Mouse (Mus musculus) c-Kit-positive CD71-positive TER-119-negative erythroid progenitor cells, embryonic 14.5 days (primary cell): ENCODE data around the gene Tfpi2.

ENCODE experiments used
- DNase-seq: peaks from one replicate; pipeline ENCODE4 v3.0.0-alpha.2; 2013; ENCODE audit warnings: low read depth

The Tfpi2 gene

DNA sequence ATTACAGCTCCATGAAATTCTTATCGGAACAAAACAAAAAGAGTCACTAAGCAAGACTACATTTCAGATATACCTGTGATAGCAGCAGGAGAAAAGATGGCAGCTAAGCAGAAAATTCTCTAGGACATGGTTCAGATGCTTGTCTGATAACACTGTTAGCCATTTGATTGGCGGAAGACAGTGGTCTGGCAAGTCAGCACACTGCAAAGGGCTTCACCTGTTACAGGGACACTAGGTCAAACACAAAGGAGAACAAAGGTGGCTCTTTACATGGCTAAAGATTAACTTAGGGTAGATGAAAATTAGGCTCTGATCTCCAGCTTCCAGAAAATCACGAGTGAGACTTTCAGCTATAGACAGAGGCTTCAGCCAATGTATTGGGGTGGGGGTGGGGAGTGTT lies at the start of gene Tfpi2:
Gene Tfpi2 (minus strand): TSS at position 170 of the 400 bp plus-strand sequence.
- DNase-seq, result no peak

DNA sequence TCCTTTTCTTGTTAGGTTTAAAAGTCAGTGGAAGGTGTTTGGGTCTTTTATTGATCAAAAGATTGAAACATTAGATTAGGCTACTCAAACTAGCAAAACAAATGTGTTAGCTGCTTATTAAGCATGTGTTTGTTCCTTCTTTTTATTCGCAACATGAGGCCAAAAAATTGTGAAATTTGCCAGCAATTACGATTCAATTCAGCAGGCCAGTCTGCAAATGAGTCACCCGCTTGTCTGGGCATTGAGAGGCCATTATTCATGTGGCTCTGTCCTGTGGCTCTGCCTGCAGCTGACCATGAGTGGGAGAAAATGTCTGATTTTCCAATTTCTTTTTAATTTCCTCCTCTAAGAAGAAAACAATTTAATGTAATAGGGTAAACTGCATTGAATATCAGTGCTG lies 42.2 kb upstream of the Tfpi2 start:
- no peak for DNase-seq

- no peak for DNase-seq
Measured at GRCm38 (mm10) chr6:4026367-4026766, 37.6 kb upstream of the Tfpi2 start.

GRCm38 (mm10) chr6:4022645-4023044 lies 33.9 kb upstream of the Tfpi2 start:
- no peak for DNase-seq

DNA sequence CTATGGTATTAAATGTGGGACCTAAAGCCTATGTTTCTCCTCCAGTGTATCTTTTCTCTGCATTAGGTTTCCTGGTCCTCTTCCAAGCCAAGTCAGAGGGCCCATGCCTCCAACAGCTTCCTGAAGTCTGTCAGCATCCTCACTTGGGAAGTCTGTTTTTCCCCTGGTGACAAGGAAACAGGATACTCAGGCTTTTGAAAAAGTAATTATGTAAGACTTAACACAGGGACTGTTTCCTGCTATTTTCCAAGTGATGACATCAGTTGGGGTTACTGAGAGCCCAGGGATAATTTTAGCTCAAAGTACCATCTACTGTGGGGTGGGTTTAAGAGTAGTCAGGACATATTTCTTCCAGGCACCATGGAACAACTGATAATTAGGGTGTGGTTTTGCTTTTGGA lies 20.8 kb upstream of the Tfpi2 start:
- DNase-seq, result no peak

GRCm38 (mm10) chr6:4008501-4009040 lies 19.9 kb upstream of the Tfpi2 start:
- no peak for DNase-seq

DNA sequence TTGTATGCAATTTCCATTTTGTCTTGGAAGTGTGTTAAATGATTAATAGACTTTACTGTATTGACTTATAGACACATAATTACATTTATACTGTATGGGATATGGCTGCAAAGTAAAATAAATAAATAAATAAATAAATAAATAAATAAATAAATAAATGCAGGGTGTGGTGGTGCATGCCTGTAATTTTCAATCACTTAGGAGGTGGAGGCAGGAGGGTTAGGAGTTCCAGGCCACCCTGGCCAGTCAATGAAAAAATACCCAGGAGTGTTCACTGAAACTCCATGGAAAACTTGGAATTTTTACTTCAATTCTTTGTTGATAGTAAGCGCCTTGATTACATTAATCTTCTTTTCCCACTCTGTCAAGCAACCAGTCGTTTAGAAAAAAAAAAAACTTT lies 16.1 kb upstream of the Tfpi2 start:
- DNase-seq, result no peak

DNA sequence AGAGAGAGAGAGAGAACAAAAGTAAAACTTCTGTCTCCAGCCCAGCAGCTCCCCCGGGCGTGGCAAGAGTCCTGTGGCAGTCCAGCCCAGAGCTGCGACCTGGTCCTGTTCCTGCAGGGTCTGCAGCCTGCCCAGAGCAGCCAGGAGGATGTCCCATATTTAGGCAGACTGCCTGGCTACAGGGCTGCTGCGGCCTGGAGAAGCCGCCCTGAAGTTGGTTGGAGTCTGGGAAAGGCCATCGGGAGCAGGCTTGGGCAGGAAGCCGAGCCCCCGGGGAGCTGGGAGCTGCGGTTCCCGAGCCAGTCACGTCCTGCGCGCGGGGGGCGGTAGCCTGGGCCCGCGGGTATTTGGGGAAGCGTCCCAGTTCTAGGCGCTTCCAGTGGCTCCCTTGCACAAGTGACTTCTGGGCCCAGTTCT lies 15.2 kb upstream of the Tfpi2 start, which contains the start of gene Gng11:
Gene Gng11 (plus strand): TSS at position 15 of the 417 bp plus-strand sequence.
- no peak for DNase-seq

DNA sequence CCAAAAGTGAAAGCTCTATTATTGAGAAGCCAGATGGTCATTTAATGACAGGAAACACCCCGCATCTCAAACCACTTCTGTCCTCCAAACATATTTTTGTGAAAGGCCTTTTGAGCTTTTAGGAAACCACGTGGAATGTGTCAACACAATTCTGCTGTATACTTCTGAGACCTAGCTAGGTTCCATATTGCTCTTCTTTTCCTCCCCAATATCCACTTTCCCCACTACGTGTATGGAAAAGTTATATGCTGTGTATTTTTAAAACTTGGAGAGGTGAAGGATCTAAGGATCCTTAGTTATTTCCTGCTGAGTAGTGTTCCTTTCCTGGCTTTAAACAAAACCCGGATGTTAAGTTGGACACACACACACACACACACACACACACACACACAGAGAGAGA lies 14.7 kb upstream of the Tfpi2 start:
- DNase-seq, result no peak

DNA sequence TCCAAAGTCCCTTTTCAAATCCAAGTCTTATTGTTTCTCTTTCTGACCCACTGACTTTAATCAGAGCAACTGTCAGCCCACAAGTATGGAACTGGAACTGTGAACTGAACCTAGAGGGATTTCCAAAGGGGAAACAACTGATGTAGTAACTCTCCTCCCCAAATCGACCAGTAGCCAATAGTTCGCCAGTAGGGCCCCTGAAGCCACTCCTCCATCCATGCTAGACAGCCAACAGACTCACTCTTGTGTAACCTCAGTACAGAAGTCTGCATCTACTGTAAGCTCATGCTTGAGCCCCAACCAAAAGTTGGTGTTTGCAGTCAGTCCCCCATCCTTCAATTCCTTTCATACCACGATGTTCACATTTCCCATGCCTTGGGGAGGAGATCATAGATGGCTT lies 12.0 kb upstream of the Tfpi2 start:
- DNase-seq, result no peak

- no peak for DNase-seq
Measured at GRCm38 (mm10) chr6:3999296-3999695, 10.6 kb upstream of the Tfpi2 start.

- DNase-seq, result no peak
Measured at GRCm38 (mm10) chr6:3998089-3998488, 9.4 kb upstream of the Tfpi2 start.

DNA sequence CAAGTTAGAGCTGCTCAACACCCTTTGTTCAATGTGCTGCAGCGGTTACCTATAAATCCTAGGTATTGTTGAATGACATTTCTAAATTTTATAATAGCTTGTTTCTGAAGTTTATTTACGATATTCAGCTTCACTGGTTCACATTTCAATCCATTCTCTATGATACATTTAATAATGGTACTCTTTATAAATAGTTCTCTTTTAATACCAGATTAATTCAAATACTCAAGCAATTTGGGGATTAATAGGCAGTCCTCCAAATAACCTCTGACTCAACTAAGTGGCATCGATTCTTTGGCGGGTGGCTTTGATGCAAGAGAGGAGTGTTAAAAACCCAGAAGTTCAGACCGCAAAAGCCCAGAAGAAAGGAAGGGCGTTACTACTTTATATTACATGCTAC lies 4.8 kb upstream of the Tfpi2 start, which contains the start of gene Gngt1:
Gene Gngt1 (plus strand): TSS at position 301 of the 400 bp plus-strand sequence.
- DNase-seq, result no peak

DNA sequence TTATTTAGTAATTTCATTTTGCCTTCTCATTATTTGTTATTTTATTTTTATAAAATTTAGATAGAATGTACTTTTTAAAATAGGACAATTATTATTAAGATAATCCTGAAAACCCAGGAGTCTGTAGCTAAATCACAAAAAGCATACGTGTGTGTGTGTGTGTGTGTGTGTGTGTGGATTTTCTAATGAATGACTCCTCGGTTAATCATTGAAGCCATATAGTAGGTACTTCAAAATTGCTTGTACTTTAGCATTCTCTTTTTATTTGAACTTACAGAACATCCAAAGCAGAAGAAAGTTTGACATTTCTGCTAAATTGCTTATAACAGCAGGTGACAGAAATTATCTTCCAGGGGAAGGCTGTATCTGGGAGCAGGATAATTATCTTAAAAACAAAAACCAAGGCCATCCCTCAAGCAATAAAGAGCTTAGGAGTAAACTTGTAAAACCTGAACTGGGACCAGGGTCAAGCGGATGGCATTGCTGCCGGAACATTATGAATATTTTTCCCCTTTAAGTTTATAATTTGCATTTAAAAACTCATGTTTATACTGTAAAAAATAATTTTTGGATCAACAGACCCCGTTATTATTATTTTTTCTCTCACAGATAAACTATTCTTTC lies 5.9 kb downstream of the Tfpi2 start:
- no peak for DNase-seq

DNA sequence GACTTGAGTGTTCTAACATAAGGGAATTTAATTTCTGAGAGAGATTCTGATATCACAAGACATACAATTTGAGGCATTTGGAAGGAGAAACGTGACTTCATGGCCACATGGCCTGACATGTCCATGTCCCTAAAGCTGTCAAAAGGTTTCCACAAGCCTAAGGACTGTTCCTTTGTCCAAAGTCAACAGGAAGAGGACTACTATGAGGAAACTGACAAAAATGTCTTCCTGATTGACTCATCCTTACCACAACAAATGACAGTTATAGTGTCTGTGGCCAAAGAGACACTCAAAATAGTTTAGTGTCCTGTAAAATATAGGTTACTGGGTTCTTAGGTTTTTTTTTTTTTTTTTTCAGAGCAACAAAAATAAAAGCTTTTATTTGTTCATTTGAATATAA lies 15.0 kb downstream of the Tfpi2 start:
- no peak for DNase-seq

DNA sequence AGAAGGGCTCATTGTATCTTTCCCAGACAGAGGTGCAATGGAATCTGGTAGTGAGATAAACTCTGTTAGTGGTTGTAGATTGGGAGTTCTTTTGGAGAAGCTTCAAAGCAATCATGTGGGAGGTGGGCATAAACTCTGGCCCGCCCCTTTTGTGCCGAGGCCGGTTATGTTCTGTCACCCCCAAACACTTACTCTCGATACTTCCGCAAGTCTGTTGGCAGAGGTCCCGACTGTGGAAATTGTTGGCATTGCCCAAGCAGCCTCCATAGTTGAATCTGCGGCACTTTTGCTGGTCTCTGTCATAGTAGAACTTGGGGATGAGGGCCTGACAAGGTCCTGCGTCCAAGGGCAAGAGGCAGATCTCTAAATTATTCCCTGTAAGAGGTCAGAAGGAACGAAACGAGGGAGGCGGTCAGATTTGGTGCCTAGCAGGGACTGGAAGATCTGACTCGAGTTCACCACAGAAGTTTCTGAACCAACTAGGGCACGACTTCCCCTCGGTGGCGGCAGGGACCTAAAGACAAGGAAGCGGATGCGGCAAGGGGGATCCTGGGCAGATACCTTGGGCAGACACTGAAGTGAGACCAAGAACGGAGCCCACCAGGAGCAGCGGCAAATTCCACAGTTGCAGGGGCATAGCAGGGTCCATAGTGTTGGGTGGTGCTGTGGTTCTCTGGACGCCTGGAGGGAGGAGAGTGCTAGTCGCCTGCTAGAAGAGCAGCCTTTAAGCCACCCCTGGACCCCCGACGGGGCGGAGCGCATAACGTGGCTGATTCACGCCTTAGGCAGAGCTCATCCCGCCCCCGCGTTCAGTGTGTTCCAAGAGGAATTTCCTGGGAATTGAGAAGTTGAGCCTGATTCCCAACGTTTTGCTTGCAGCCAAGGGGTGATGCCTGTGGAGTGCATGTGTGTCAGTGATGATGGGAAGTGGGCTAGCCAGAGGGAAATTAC lies 20.8 kb downstream of the Tfpi2 start:
- no peak for DNase-seq

DNA sequence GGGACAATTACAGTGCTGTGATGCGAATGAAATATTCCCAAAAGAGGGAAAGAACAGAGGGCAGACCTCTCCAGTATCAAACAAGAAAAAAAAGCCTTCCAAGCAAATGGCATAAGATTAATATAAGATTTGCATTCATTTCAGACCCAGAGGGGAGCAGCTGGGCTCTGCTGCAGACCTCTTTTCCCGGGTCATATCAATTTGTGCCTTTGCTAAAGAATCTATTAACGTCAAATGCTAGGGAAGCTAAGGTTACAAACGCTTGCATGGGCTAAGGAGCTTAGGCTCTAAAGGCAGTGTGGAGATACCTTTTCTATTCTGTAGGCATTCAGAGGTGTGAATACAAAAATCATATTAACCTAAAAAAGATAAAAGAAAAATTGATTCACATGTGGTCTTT lies 33.8 kb downstream of the Tfpi2 start:
- no peak for DNase-seq

- DNase-seq, result no peak
Measured at GRCm38 (mm10) chr6:3936140-3936714, 52.5 kb downstream of the Tfpi2 start.

DNA sequence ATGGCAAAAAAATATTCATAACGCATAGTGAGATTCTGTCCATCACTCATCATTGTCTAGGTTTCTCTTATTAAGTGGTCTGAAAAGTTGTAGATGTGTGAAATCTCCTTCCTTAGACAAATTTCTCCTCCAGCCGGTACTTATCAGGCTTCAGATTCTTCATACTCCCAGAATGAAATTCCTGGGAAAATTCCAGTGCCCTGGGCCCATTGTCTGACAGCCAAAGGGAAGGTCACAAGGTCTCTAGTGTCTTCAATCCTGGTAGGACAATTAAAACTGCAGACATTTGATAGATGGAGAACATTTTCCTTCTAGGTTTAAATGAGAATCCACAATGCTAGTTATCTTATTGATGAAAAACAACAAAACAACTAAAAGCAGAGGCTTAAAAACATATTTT lies 53.1 kb downstream of the Tfpi2 start:
- no peak for DNase-seq

DNA sequence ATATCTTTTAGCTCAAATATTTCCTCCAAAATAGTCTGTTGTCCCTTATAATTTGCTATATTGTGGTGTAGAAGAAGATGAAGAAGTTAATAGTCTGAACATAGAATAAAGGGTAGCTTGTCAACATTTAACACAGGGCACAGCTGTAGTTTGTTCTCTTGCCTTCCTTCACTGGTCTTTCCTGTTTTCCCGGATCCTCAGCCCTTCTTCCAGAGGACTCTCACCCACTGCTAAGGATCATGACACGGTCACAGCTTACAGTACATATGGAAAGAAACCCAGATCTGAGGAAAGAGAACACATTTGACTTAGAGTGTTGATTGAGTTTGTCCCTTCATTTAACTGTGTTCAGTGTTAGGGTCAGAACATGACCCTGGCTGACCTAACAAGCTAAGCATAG lies 53.7 kb downstream of the Tfpi2 start:
- DNase-seq, result no peak

DNA sequence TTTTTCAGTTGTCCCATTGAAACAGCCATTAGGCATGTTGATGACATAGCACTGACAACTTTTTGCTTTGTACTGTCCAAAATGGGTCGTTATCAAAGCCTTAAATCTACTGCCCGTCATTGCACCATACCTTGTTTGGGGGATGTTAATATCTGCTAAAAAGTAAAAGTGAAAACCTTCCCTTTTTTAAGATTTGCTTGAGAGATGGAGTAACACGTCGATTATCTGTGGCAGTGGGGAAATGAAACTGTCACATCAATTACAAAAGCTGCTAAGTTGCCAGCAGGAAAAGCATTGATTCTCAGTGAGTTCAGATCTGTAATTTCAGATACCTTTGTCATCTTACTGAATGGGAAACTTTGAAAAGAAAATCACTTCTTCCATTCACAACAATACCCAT lies 62.6 kb downstream of the Tfpi2 start:
- DNase-seq, result no peak

GRCm38 (mm10) chr6:3922870-3923269 lies 65.8 kb downstream of the Tfpi2 start:
- no peak for DNase-seq

DNA sequence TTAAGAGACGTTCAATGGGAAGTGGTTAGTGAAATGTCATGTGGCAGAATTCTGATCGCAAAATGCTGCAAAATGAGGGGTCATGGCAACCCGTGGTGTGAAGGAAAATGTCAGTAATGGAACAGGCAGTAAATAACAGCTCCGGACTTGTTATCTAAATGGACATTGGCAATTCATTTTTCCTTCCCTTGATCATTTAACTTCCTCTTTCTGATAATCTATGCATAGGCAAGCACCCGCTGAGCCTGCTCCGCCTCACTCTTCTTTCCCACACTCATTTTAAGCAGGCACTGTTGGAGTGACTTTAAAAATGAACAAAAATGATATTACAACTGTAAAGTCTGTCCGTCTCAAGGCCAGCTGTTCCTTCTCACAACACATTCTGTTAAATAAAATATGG lies 72.7 kb downstream of the Tfpi2 start:
- DNase-seq, result no peak
